Mouse (Mus musculus) natural killer cell, adult 2 months (primary cell): ENCODE data around the gene Sh3yl1.

Source experiments
- DNase-seq, 2 experiments: peaks; one replicate each; pipeline ENCODE4 v3.0.0; 2022; ENCODE audit warnings: low spot score in 2 of 2

Sh3yl1 gene

GRCm38 (mm10) chr12:30944197-30944596 lies 32.7 kb downstream of the Sh3yl1 start:
- no peak for DNase-seq

- DNase-seq, result no peak
Observed at GRCm38 (mm10) chr12:30970700-30971099, 59.2 kb downstream of the Sh3yl1 start.

- DNase-seq, result no peak
Observed at GRCm38 (mm10) chr12:31003795-31004194, 92.3 kb downstream of the Sh3yl1 start.

GRCm38 (mm10) chr12:31005010-31005409 lies 93.5 kb downstream of the Sh3yl1 start:
- DNase-seq, result peak; percentile 10 to 32

GRCm38 (mm10) chr12:31008171-31008570 lies 96.7 kb downstream of the Sh3yl1 start:
- DNase-seq, result no peak
